Mouse (Mus musculus) lung, postnatal 36 days (tissue): ENCODE data around the gene Zfp451.

Experiments
- DNase-seq: peaks from one replicate; pipeline ENCODE4 v3.0.0; 2022; ENCODE audit warnings: mixed read lengths

The Zfp451 gene

DNA sequence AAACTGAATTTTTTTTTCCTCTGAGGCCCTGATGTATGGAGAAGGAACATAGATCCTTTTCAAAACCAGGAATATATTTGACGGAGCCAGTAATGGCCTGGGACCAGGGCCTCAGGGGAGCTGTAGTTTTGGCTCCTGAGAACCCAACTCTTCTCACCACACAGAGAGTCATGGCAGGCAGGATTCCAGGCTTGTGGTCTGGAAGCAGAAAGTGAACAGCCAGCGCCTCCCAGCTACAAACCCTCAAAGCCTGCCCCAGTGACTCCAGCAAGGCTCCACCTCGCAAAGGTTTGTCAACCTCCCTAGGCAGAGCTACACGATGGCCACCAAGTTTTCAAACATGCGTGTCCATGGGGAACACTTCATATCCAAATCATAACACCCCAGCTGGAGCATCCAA, 102.4 kb downstream of the Zfp451 start:
- no peak for DNase-seq
